Mouse (Mus musculus): ENCODE measurements around the gene Rorc. TPM values are rescaled to one million over a fixed set of nuclear protein-coding genes. Genes with fewer than 3 reads are reported as not detected.
A peak's percentile ranks its signal among the peaks of the same experiment; 100 is the strongest.

Gene Rorc
- total RNA-seq, 2 experiments from 2014 or later = 15.8 to 22.8 TPM

- intact Hi-C loops (cut with DNase I; ENCODE audit: low total_unique reads) = no loop called here
- DNase-seq = peak; percentile 39
Observed at GRCm38 (mm10) chr3:94373597-94374011, 1.0 kb downstream of the Rorc start.

GRCm38 (mm10) chr3:94374636-94375035 lies 2.0 kb downstream of the Rorc start:
- no peak for DNase-seq
- intact Hi-C loops (cut with DNase I; ENCODE audit: low total_unique reads) = no loop called here

- DNase-seq = no peak
Observed at GRCm38 (mm10) chr3:94375146-94375545, 2.6 kb downstream of the Rorc start.

GRCm38 (mm10) chr3:94375861-94376260 lies 3.3 kb downstream of the Rorc start:
- no peak for DNase-seq
- intact Hi-C loops (cut with DNase I; ENCODE audit: low total_unique reads) = no loop called here

More at GRCm38 (mm10) chr3:94375146-94375545, 2.6 kb downstream of the Rorc start:
- intact Hi-C loops (cut with DNase I; ENCODE audit: low total_unique reads) = no loop called here

GRCm38 (mm10) chr3:94377028-94377923 lies 4.7 kb downstream of the Rorc start:
- intact Hi-C loops (cut with DNase I; ENCODE audit: low total_unique reads) = no loop called here
- DNase-seq = no peak

- intact Hi-C loops (cut with DNase I; ENCODE audit: low total_unique reads) = no loop called here
- DNase-seq = no peak
Observed at GRCm38 (mm10) chr3:94379831-94380510, 7.4 kb downstream of the Rorc start.

GRCm38 (mm10) chr3:94382308-94382707 lies 9.7 kb downstream of the Rorc start:
- intact Hi-C loops (cut with DNase I; ENCODE audit: low total_unique reads) = no loop called here
- DNase-seq = no peak

- intact Hi-C loops (cut with DNase I; ENCODE audit: low total_unique reads) = no loop called here
- DNase-seq = no peak
Observed at GRCm38 (mm10) chr3:94383476-94383875, 10.9 kb downstream of the Rorc start.

GRCm38 (mm10) chr3:94386671-94387070 lies 14.1 kb downstream of the Rorc start:
- no peak for DNase-seq
- intact Hi-C loops (cut with DNase I; ENCODE audit: low total_unique reads) = no loop called here

GRCm38 (mm10) chr3:94387391-94387790 lies 14.8 kb downstream of the Rorc start:
- DNase-seq = no peak
- intact Hi-C loops (cut with DNase I; ENCODE audit: low total_unique reads) = no loop called here

GRCm38 (mm10) chr3:94388047-94388446 lies 15.5 kb downstream of the Rorc start:
- DNase-seq = no peak
- intact Hi-C loops (cut with DNase I; ENCODE audit: low total_unique reads) = no loop called here

GRCm38 (mm10) chr3:94389420-94389819 lies 16.8 kb downstream of the Rorc start:
- intact Hi-C loops (cut with DNase I; ENCODE audit: low total_unique reads) = no loop called here
- no peak for DNase-seq

GRCm38 (mm10) chr3:94391001-94391400 lies 18.4 kb downstream of the Rorc start:
- intact Hi-C loops (cut with DNase I; ENCODE audit: low total_unique reads) = no loop called here
- no peak for DNase-seq

GRCm38 (mm10) chr3:94392128-94392527 lies 19.5 kb downstream of the Rorc start:
- intact Hi-C loops (cut with DNase I; ENCODE audit: low total_unique reads) = no loop called here
- no peak for DNase-seq

GRCm38 (mm10) chr3:94393049-94393448 lies 20.5 kb downstream of the Rorc start:
- no peak for DNase-seq
- intact Hi-C loops (cut with DNase I; ENCODE audit: low total_unique reads) = no loop called here

- intact Hi-C loops (cut with DNase I; ENCODE audit: low total_unique reads) = no loop called here
- no peak for DNase-seq
Observed at GRCm38 (mm10) chr3:94396336-94396735, 23.7 kb downstream of the Rorc start.

GRCm38 (mm10) chr3:94396851-94397250 lies 24.3 kb downstream of the Rorc start:
- intact Hi-C loops (cut with DNase I; ENCODE audit: low total_unique reads) = no loop called here
- no peak for DNase-seq

GRCm38 (mm10) chr3:94398217-94398616 lies 25.6 kb downstream of the Rorc start, which contains the start of gene Lingo4:
TSS of gene Lingo4 (plus strand) at chr3:94398517.
- intact Hi-C loops (cut with DNase I; ENCODE audit: low total_unique reads) = no loop called here
- no peak for DNase-seq

GRCm38 (mm10) chr3:94398943-94399481 lies 26.4 kb downstream of the Rorc start:
- intact Hi-C loops (cut with DNase I; ENCODE audit: low total_unique reads) = no loop called here
- no peak for DNase-seq

GRCm38 (mm10) chr3:94399663-94400310 lies 27.2 kb downstream of the Rorc start:
- DNase-seq = no peak
- intact Hi-C loops (cut with DNase I; ENCODE audit: low total_unique reads) = no loop called here
